Mouse (Mus musculus) embryonic stem cell, embryonic (primary cell): ENCODE data around the gene Pdk4.

ENCODE experiments used
- CTCF ChIA-PET, 4 experiments: fragments of 300-600 bp in 2 of 4; fragments of 350-600 bp in 2 of 4; sonication (Branson Sonifier 250); formaldehyde crosslinking; loops; one replicate each; lab custom pipeline; 2022; ENCODE audit warnings: inconsistent platforms in 2 of 4; lab: Charles Lee
- POLR2A ChIA-PET, 4 experiments: fragments of 300-600 bp in 2 of 4; fragments of 350-600 bp in 2 of 4; sonication (Branson Sonifier 250); formaldehyde crosslinking; loops; one replicate each; lab custom pipeline; 2022; ENCODE audit warnings: antibody characterized with exemption in 4 of 4, inconsistent platforms in 1 of 4; lab: Charles Lee

The Pdk4 gene

GRCm38 (mm10) chr6:5495961-5496853 is at the start of gene Pdk4:
Gene Pdk4, minus strand, starts transcription at chr6:5496309.
- ChIA-PET POLR2A (interaction anchor here (0.6 to 3.4 kb wide), 27 partner anchors 9 to 712 kb away, joined by 3 to 39 read pairs (median 4); partner anchors contain the start of genes Pon2 (in 1 of the 4) and Pon3 (in 1 of the 4)), CTCF (interaction anchor here in 2 of 4 experiments (0.6 to 1.0 kb wide), 2 partner anchors 94 kb away, joined by 3 read pairs; no protein-coding TSS in a partner anchor)

GRCm38 (mm10) chr6:5537855-5538365 is 41.8 kb upstream of the Pdk4 start:
- ChIA-PET CTCF (no interaction called here), POLR2A (no interaction called here)

- ChIA-PET POLR2A (no interaction called here), CTCF (no interaction called here)
These were observed 39.6 kb upstream of the Pdk4 start for GRCm38 (mm10) chr6:5535754-5536153.

GRCm38 (mm10) chr6:5517091-5517490 is 21.0 kb upstream of the Pdk4 start:
- POLR2A ChIA-PET, result no interaction called here
- CTCF ChIA-PET, result interaction anchor here in 1 of 4 experiments (0.6 kb wide), 1 partner anchor 236 kb away, joined by 3 read pairs; no protein-coding TSS in a partner anchor

GRCm38 (mm10) chr6:5509757-5510156 is 13.6 kb upstream of the Pdk4 start:
- CTCF ChIA-PET, result no interaction called here
- POLR2A ChIA-PET, result interaction anchor here in 2 of 4 experiments (0.9 to 1.6 kb wide), 2 partner anchors 9 to 13 kb away, joined by 3 to 4 read pairs; partner anchors contain the start of gene Pdk4 (in 1 of the 2)

- ChIA-PET POLR2A (interaction anchor here in 2 of 4 experiments (0.9 to 1.6 kb wide), 2 partner anchors 9 to 13 kb away, joined by 3 to 4 read pairs; partner anchors contain the start of gene Pdk4 (in 1 of the 2)), CTCF (no interaction called here)
These were observed 13.2 kb upstream of the Pdk4 start for GRCm38 (mm10) chr6:5509303-5509702.

GRCm38 (mm10) chr6:5507821-5508220 is 11.7 kb upstream of the Pdk4 start:
- ChIA-PET POLR2A (no interaction called here), CTCF (no interaction called here)

GRCm38 (mm10) chr6:5506271-5506670 is 10.2 kb upstream of the Pdk4 start:
- ChIA-PET CTCF (no interaction called here), POLR2A (no interaction called here)

- ChIA-PET POLR2A (no interaction called here), CTCF (no interaction called here)
These were observed 6.7 kb upstream of the Pdk4 start for GRCm38 (mm10) chr6:5502810-5503209.

- ChIA-PET CTCF (no interaction called here), POLR2A (interaction anchor here in 1 of 4 experiments (0.6 kb wide), 1 partner anchor 1076 kb away, joined by 6 read pairs; no protein-coding TSS in a partner anchor)
These were observed 5.4 kb upstream of the Pdk4 start for GRCm38 (mm10) chr6:5501551-5501950.

- ChIA-PET CTCF (no interaction called here), POLR2A (interaction anchor here in 2 of 4 experiments (0.5 to 1.3 kb wide), 3 partner anchors 75 to 165 kb away, joined by 3 to 4 read pairs (median 3); no protein-coding TSS in a partner anchor)
These were observed 2.6 kb upstream of the Pdk4 start for GRCm38 (mm10) chr6:5498740-5499139.

GRCm38 (mm10) chr6:5496854-5497235 is 736 bp upstream of the Pdk4 start:
- CTCF ChIA-PET, result interaction anchor here in 2 of 4 experiments (0.6 to 1.0 kb wide), 2 partner anchors 93 kb away, joined by 3 read pairs; no protein-coding TSS in a partner anchor
- POLR2A ChIA-PET, result interaction anchor here (0.6 to 3.4 kb wide), 22 partner anchors 10 to 369 kb away, joined by 3 to 39 read pairs (median 5); partner anchors contain the start of genes Pon2 (in 1 of the 4) and Pon3 (in 1 of the 4)

GRCm38 (mm10) chr6:5485028-5485427 is 11.1 kb downstream of the Pdk4 start:
- POLR2A ChIA-PET, result interaction anchor here in 3 of 4 experiments (0.9 to 5.0 kb wide), 6 partner anchors 11 to 62 kb away, joined by 3 to 39 read pairs (median 4); partner anchors contain the start of gene Pdk4 (in 2 of the 3)
- CTCF ChIA-PET, result no interaction called here

GRCm38 (mm10) chr6:5482270-5482783 is 13.8 kb downstream of the Pdk4 start:
- POLR2A ChIA-PET, result interaction anchor here (0.5 to 2.7 kb wide), 20 partner anchors 8 to 272 kb away, joined by 3 to 28 read pairs (median 3); partner anchors contain the start of gene Pdk4 (in 3 of the 4)
- CTCF ChIA-PET, result interaction anchor here in 3 of 4 experiments (0.6 to 1.3 kb wide), 3 partner anchors 107 to 1022 kb away, joined by 3 read pairs; no protein-coding TSS in a partner anchor

GRCm38 (mm10) chr6:5481066-5481465 is 15.0 kb downstream of the Pdk4 start:
- ChIA-PET POLR2A (interaction anchor here in 3 of 4 experiments (0.8 to 2.7 kb wide), 6 partner anchors 15 to 59 kb away, joined by 3 to 28 read pairs (median 14); partner anchors contain the start of gene Pdk4 (in 3 of the 3)), CTCF (interaction anchor here in 1 of 4 experiments (1.3 kb wide), 1 partner anchor 109 kb away, joined by 3 read pairs; no protein-coding TSS in a partner anchor)

- ChIA-PET POLR2A (interaction anchor here in 1 of 4 experiments (0.8 kb wide), 1 partner anchor 12 kb away, joined by 3 read pairs; no protein-coding TSS in a partner anchor), CTCF (no interaction called here)
These were observed 22.1 kb downstream of the Pdk4 start for GRCm38 (mm10) chr6:5474021-5474420.

GRCm38 (mm10) chr6:5472692-5473091 is 23.4 kb downstream of the Pdk4 start:
- ChIA-PET CTCF (no interaction called here), POLR2A (interaction anchor here in 1 of 4 experiments (1.0 kb wide), 1 partner anchor 10 kb away, joined by 3 read pairs; no protein-coding TSS in a partner anchor)

GRCm38 (mm10) chr6:5470480-5471318 is 25.4 kb downstream of the Pdk4 start:
- CTCF ChIA-PET, result no interaction called here
- POLR2A ChIA-PET, result interaction anchor here in 1 of 4 experiments (1.0 kb wide), 1 partner anchor 47 kb away, joined by 3 read pairs; no protein-coding TSS in a partner anchor
